Mouse (Mus musculus) heart, adult 2 months (tissue): ENCODE data around the gene Slc38a3. TPM values are rescaled to one million over a fixed set of nuclear protein-coding genes. Genes with fewer than 3 reads are reported as not detected.

Experiments used
- DNase-seq, 2 experiments: peaks; one replicate each; pipeline ENCODE4 v3.0.0; 2021
- H3K27ac ChIP-seq: fragments of 200-600 bp; 2 replicates; pipeline ENCODE4 v1.8.1; 2022
- H3K27me3 ChIP-seq: fragments of 200-500 bp; 2 replicates; pipeline ENCODE4 v1.6.1; 2012; ENCODE audit warnings: mild to moderate bottlenecking, low read length, inconsistent platforms, mixed read lengths; ENCODE audit not compliant: control insufficient read depth, insufficient read depth
- H3K36me3 ChIP-seq: fragments of 200-500 bp; 2 replicates; pipeline ENCODE4 v1.6.1; 2012; ENCODE audit warnings: low read length, inconsistent platforms; ENCODE audit not compliant: control insufficient read depth, insufficient read depth
- H3K4me1 ChIP-seq: fragments of 200-500 bp; 2 replicates; pipeline ENCODE4 v1.6.1; 2011; ENCODE audit warnings: low read length; ENCODE audit not compliant: control insufficient read depth, insufficient read depth
- H3K4me3 ChIP-seq: fragments of 200-600 bp; 2 replicates; pipeline ENCODE4 v1.8.1; 2022
- H3K79me2 ChIP-seq: fragments of 200-500 bp; replicated peaks from 2 replicates; pipeline ENCODE4 v1.6.1; 2012; ENCODE audit warnings: mild to moderate bottlenecking, inconsistent platforms, low read length, moderate library complexity, mixed read lengths; ENCODE audit not compliant: control insufficient read depth, insufficient read depth
- H3K9ac ChIP-seq: fragments of 200-500 bp; 2 replicates; pipeline ENCODE4 v1.6.1; 2012; ENCODE audit warnings: low read depth, mild to moderate bottlenecking, control low read depth, inconsistent platforms, low read length, mixed read lengths
- CTCF ChIP-seq: fragments of 200-600 bp; IDR thresholded peaks from 2 replicates; pipeline ENCODE4 v1.8.1; 2022; ENCODE audit warnings: antibody characterized with exemption, mild to moderate bottlenecking, moderate library complexity
- EP300 ChIP-seq: fragments of 200-500 bp; IDR thresholded peaks from 2 replicates; pipeline ENCODE4 v1.6.1; 2011; ENCODE audit warnings: low read depth, low read length, control low read depth; ENCODE audit not compliant: insufficient read depth
- POLR2A ChIP-seq: fragments of 200-500 bp; IDR thresholded peaks from 2 replicates; pipeline ENCODE4 v1.6.1; 2011; ENCODE audit warnings: mild to moderate bottlenecking, low read depth, low read length, control low read depth; ENCODE audit not compliant: insufficient read depth
- WGBS: fragments of 180-500 bp; shearing (Covaris S2); methylation state at CpG from one replicate; pipeline ENCODE4 v1.1.7; 2018; 5-methylcytosine and 5-hydroxymethylcytosine counted together
- intact Hi-C: fragments of 180-260 bp; cut with DNase I; formaldehyde crosslinking; loops from one replicate; pipeline ENCODE4 v1.15.1; 2025
- polyA plus RNA-seq: library from polyadenylated mRNA; depleted of rRNA; stranded (reverse); fragments of >200 nt; gene quantifications from 2 replicates; pipeline ENCODE4 v1.2.3, GENCODE M21; 2012
- total RNA-seq, 2 experiments: library from RNA; stranded (reverse); gene quantifications; 2 replicates each; pipeline ENCODE4 v1.2.3; 2021

The Slc38a3 gene
- total and polyA plus RNA-seq, 3 experiments = 71.5 to 162 (median 88.3) TPM

DNA sequence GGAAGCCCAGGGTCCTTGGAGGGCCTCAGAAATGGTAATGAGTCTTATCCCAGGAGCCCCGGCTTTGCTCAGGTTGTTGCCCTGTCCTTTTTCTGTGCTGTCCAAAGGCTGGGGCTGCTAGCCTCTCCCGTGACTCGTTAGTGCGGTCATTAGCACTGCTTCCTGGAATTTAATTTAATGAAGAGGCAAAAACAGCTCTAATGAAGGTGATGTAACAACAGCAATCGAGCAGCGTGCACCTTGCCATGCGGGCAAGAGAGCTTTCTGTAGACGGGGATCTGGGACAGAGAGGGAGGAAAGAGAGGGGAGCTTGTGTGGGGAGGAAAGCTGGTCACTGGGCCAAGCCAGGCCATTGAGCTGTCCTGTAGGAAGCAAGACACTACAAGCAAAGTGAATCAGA, 27.7 kb downstream of the Slc38a3 start:
- intact Hi-C loops = no loop called here
- Histone ChIP-seq H3K4me1 (peaks cover 8% of the 10 kb centered on the region), H3K27ac (no peak overlapping the region), H3K79me2 (no peaks in the 10 kb centered on the region), H3K4me3 (no peak overlapping the region), H3K9ac (no peak overlapping the region), H3K27me3 (no peaks in the 10 kb centered on the region), H3K36me3 (no peaks in the 10 kb centered on the region)
- 67% methylated on average over 8 of the region's 8 CpGs for WGBS
- no peak for TF ChIP-seq POLR2A
- TF ChIP-seq CTCF = no peak
- TF ChIP-seq EP300 = no peak
- DNase-seq = no peak

DNA sequence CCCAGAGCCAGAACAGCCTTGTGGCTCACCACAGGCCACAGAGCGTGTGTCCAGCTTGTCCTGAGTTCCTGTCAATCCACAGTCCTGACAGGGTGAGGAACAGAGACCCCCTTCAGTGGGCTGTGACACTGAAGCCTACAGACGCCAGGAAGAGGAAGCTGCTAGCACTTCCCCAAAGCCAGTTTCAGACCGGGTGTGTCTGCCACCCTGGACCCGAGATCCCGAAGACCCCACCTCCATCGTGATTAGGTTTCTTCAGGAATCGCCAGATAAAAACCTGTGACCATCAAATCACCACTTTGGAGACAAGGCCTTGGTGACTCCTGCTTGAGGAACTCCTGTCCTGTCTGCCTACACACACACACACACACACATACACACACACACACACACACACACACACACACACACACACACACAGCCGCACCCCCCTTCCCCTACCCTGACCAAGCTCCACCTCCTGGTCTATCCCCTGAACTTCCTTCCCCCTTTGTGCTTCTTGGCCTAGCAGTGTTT, 29.0 kb downstream of the Slc38a3 start:
- Histone ChIP-seq H3K36me3 (no peaks in the 10 kb centered on the region), H3K4me1 (peaks cover 6% of the 10 kb centered on the region), H3K9ac (no peak overlapping the region), H3K27ac (peak overlapping the region; percentile 42), H3K27me3 (no peaks in the 10 kb centered on the region), H3K4me3 (no peak overlapping the region), H3K79me2 (no peaks in the 10 kb centered on the region)
- TF ChIP-seq EP300 = no peak
- 0 out of 2 replicates have a peak, but pooled peaks have one; percentile 14 for TF ChIP-seq POLR2A
- 28% methylated on average over 8 of the region's 8 CpGs for WGBS
- intact Hi-C loops = no loop called here
- DNase-seq = peak in 1 of 2 experiments; percentile 68

DNA sequence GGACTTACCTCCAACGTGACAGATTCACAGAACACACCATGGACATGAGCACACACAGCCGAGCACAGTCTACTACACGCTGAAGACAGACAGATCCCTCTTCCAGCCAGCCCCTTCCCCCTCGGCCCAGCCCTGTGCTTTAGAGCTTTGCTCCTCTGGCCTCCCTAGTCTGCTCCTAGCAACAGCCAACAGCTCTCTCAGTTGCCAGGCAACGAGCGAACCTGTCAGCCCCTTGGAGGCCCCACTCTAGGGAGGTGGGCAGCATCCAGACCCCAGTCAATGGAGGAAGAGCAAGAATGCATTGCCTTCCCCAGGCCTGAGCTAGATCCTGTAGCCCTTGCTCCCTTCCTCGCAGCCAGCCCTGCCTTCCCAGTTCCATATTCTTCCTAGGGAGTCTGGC, 32.3 kb downstream of the Slc38a3 start:
- 65% methylated on average over 7 of the region's 7 CpGs for WGBS
- Histone ChIP-seq H3K9ac (no peak overlapping the region), H3K36me3 (peaks cover under 1% of the 10 kb centered on the region; the same call in 1 of the 2 replicates)

DNA sequence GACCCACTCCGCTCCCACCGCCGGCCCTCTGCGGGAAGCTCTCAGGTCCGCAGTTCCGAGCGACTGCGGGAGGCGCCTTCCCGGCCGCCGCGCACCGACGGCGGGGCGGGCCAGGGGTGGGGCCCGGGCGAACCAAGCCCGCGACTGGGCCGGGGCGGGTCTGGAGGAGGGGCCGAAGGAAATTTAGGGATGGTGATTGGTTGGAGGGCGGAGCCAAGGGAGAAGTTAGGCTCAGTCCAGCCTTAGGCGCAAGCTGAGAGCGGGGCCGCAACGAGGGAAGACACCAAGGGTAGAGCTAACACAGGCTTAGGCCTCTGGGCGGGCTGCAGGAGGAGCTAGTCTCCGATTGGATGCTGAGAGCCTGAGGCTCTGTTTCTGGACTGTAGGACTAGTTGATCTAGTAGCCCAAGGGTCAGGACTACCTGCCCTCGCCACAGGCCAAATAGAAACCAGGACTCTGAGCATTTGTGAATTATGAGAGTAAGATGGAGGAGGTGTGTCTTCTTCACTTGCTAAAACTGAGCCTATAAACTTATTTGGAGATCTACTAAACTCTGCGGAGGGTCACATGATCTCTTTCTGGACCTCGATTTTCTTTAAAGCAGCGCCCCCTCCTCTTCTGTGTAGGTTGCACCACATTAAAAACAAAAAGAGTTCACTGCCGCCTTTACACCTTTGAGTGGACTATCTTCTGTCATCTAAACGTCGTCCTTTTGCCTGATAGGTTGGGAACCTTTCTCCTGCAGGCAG, 33.9 kb downstream of the Slc38a3 start, which contains the start of gene Gnai2:
Gene Gnai2, minus strand, starts transcription at position 89 of the 750 bp plus-strand sequence.
- 5% methylated on average over 37 of the region's 38 CpGs for WGBS
- H3K4me1 ChIP-seq = peaks cover 17% of the 10 kb centered on the region
- intact Hi-C loops = no loop called here

More for the DNA sequence above, 32.3 kb downstream of the Slc38a3 start:
- Histone ChIP-seq H3K4me3 (no peak overlapping the region), H3K79me2 (peaks cover 3% of the 10 kb centered on the region; the same call in 1 of the 2 replicates), H3K4me1 (peaks cover 12% of the 10 kb centered on the region), H3K27ac (no peak overlapping the region), H3K27me3 (no peaks in the 10 kb centered on the region)
- no peak for DNase-seq
- TF ChIP-seq POLR2A (no peak), CTCF (no peak), EP300 (no peak)
- intact Hi-C loops = no loop called here

DNA sequence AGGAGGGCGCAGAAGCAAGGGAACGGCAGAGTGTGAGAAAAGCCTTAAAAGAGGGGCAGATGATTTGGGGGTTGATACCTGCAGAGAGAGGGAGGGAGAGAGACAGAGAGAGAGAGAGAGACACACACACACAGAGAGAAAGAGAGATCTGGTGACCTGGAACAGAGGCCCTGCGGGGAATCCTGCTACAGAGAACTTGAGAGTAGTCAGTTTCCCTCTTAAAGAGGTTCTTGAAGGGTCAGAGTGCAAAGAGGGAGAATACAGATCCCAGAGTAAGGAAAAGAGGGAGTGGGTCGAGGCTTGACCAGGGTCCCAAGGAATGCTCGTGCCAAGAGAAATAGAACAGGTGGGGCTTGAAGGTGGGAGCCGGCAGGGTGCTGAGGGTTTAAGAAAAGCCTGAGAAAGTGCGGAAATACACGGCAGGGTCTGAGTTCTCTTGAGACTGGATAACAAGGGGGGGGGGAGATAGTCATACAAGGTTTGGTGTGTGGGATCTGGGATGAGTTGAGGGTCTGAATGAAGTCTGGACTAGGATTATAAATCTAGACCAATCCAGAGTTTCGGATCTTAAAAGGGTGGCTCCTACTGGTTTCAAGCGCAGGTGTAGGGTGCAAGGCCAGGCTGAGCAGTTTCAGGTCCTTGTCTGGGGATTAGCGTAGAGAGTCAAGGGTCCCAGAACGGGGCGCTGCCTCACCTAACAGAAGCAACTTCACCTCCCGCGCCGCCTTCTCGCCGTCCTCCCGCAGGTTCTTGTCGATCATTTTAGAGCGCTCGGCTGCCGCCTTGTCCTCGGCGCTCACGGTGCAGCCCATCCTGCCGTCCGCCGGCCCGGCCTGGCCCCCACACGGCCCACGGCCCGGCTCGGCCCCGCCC, 34.7 kb downstream of the Slc38a3 start:
- TF ChIP-seq EP300 (no peak), POLR2A (no peak), CTCF (no peak; the same call in 1 of the 2 replicates)
- H3K79me2 ChIP-seq = peaks cover 3% of the 10 kb centered on the region; the same call in 1 of the 2 replicates
- WGBS = under 1% methylated on average over 35 of the region's 35 CpGs
- H3K27ac ChIP-seq = peak overlapping the region; percentile 97
- H3K9ac ChIP-seq = peak overlapping the region; percentile 98
- H3K4me3 ChIP-seq = peak overlapping the region; percentile 86
- intact Hi-C loops = loop anchor here (5.0 kb wide), 1 partner anchor 67 kb away; the partner anchor contains the start of gene Hyal2
- DNase-seq = peak in 1 of 2 experiments; percentile 21
- H3K4me1 ChIP-seq = peaks cover 15% of the 10 kb centered on the region
- peaks cover 6% of the 10 kb centered on the region; the same call in 1 of the 2 replicates for H3K36me3 ChIP-seq
- no peaks in the 10 kb centered on the region for H3K27me3 ChIP-seq

More for the DNA sequence above, 33.9 kb downstream of the Slc38a3 start, which contains the start of gene Gnai2:
- DNase-seq = peak; percentile 98 to 99
- TF ChIP-seq CTCF (peak; percentile 32; the same call in 1 of the 2 replicates), POLR2A (peak; percentile 99), EP300 (peak; percentile 91)
- peaks cover 4% of the 10 kb centered on the region; the same call in 1 of the 2 replicates for H3K36me3 ChIP-seq
- H3K27me3 ChIP-seq = no peaks in the 10 kb centered on the region
- peaks cover 3% of the 10 kb centered on the region; the same call in 1 of the 2 replicates for H3K79me2 ChIP-seq
- H3K9ac ChIP-seq = peak within 1 kb of the TSS; percentile 98
- H3K27ac ChIP-seq = peak within 1 kb of the TSS; percentile 97
- peak within 1 kb of the TSS; percentile 86 for H3K4me3 ChIP-seq
